Comparison of ENCODE assay signal across 26 mouse cellular contexts in genomic region chr2:7640892-7641291, GRCm38 (mm10).
DNase-seq lines count a peak whose midpoint lies in the region; ATAC-seq lines count a peak whose summit lies in the region.
"Had no signal": no experiment of that assay in that cellular context is flagged by ENCODE, and none has a peak within 500 bp of the region (broad histone marks: within the 10 kb centered on the region; RNA-seq: fewer than 3 reads in every experiment).

No protein-coding gene starts in this region.

- no peaks in the 10 kb centered on the region for H3K27me3 ChIP-seq in hindbrain, embryonic 15.5 days
- H3K27me3 ChIP-seq in hindbrain, embryonic 12.5 days = no peaks in the 10 kb centered on the region
- no peaks in the 10 kb centered on the region for H3K27me3 ChIP-seq in neural tube, embryonic 14.5 days (ENCODE audit: control insufficient read depth, insufficient read depth, low read length)
- H3K27me3 ChIP-seq in neural tube, embryonic 15.5 days (replicated peaks) = no peaks in the 10 kb centered on the region
- H3K27me3 ChIP-seq in forebrain, embryonic 15.5 days = no peaks in the 10 kb centered on the region
- H3K27me3 ChIP-seq: heart, embryonic 13.5 days; liver, embryonic 15.5 days; lung, embryonic 15.5 days; neural tube, embryonic 12.5 days had no signal

- H3K27ac ChIP-seq in hindbrain, embryonic 15.5 days (replicated peaks) = no peak overlapping the region
- no peak overlapping the region for H3K27ac ChIP-seq in hindbrain, embryonic 12.5 days
- no peak overlapping the region for H3K27ac ChIP-seq in neural tube, embryonic 14.5 days (ENCODE audit: low read depth, low read length)
- H3K27ac ChIP-seq in neural tube, embryonic 15.5 days (replicated peaks) = no peak overlapping the region
- peak overlapping the region; percentile 53 for H3K27ac ChIP-seq in forebrain, embryonic 15.5 days (replicated peaks)
- H3K27ac ChIP-seq: heart, embryonic 13.5 days; liver, embryonic 15.5 days; lung, embryonic 15.5 days; neural tube, embryonic 12.5 days had no signal

- no peaks in the 10 kb centered on the region for H3K4me1 ChIP-seq in hindbrain, embryonic 15.5 days (replicated peaks)
- H3K4me1 ChIP-seq in hindbrain, embryonic 12.5 days = peaks cover 4% of the 10 kb centered on the region; the same call in 1 of the 2 replicates
- no peaks in the 10 kb centered on the region for H3K4me1 ChIP-seq in neural tube, embryonic 14.5 days (ENCODE audit: control insufficient read depth, insufficient read depth, low read length)
- H3K4me1 ChIP-seq in neural tube, embryonic 15.5 days = 0 out of 2 replicates have a peak, but pooled peaks cover 3% of the 10 kb centered on the region
- peaks cover 6% of the 10 kb centered on the region for H3K4me1 ChIP-seq in forebrain, embryonic 15.5 days
- H3K4me1 ChIP-seq: liver, embryonic 15.5 days; lung, embryonic 15.5 days; neural tube, embryonic 12.5 days had no signal

- peak; percentile 30; the same call in 1 of the 2 replicates for ATAC-seq in hindbrain, embryonic 15.5 days (ENCODE audit: low FRiP score, low read depth)
- ATAC-seq in hindbrain, embryonic 12.5 days (ENCODE audit: low FRiP score) = no peak; the same call in 1 of the 2 replicates
- peak; percentile 38 for ATAC-seq in neural tube, embryonic 14.5 days (ENCODE audit: low read depth)
- no peak for ATAC-seq in neural tube, embryonic 15.5 days (ENCODE audit: low FRiP score)
- peak; percentile 90 for ATAC-seq in forebrain, embryonic 15.5 days (replicated peaks)
- no peak for ATAC-seq in CD4-positive, CD25-positive, alpha-beta regulatory T cell, adult 4 months
- ATAC-seq: hindbrain, embryonic 16.5 days; midbrain, embryonic 16.5 days had no signal

- H3K9me3 ChIP-seq in hindbrain, embryonic 15.5 days = no peaks in the 10 kb centered on the region
- no peaks in the 10 kb centered on the region for H3K9me3 ChIP-seq in hindbrain, embryonic 12.5 days (replicated peaks)
- no peaks in the 10 kb centered on the region for H3K9me3 ChIP-seq in neural tube, embryonic 14.5 days (ENCODE audit: control insufficient read depth, low read length)
- no peaks in the 10 kb centered on the region for H3K9me3 ChIP-seq in neural tube, embryonic 15.5 days (replicated peaks)
- no peaks in the 10 kb centered on the region for H3K9me3 ChIP-seq in forebrain, embryonic 15.5 days
- H3K9me3 ChIP-seq: heart, embryonic 13.5 days; liver, embryonic 15.5 days; lung, embryonic 15.5 days; neural tube, embryonic 12.5 days had no signal

- no peak overlapping the region for H3K9ac ChIP-seq in hindbrain, embryonic 15.5 days
- no peak overlapping the region for H3K9ac ChIP-seq in hindbrain, embryonic 12.5 days
- no peak overlapping the region for H3K9ac ChIP-seq in neural tube, embryonic 14.5 days (replicated peaks; ENCODE audit: low read depth, low read length)
- no peak overlapping the region for H3K9ac ChIP-seq in neural tube, embryonic 15.5 days (replicated peaks)
- no peak overlapping the region for H3K9ac ChIP-seq in forebrain, embryonic 15.5 days (replicated peaks)
- H3K9ac ChIP-seq: heart, embryonic 13.5 days; liver, embryonic 15.5 days; lung, embryonic 15.5 days; neural tube, embryonic 12.5 days had no signal

- H3K36me3 ChIP-seq in hindbrain, embryonic 15.5 days = no peaks in the 10 kb centered on the region
- no peaks in the 10 kb centered on the region for H3K36me3 ChIP-seq in hindbrain, embryonic 12.5 days
- no peaks in the 10 kb centered on the region for H3K36me3 ChIP-seq in neural tube, embryonic 14.5 days (ENCODE audit: control insufficient read depth, insufficient read depth, low read length)
- H3K36me3 ChIP-seq in neural tube, embryonic 15.5 days = no peaks in the 10 kb centered on the region
- no peaks in the 10 kb centered on the region for H3K36me3 ChIP-seq in forebrain, embryonic 15.5 days
- H3K36me3 ChIP-seq: heart, embryonic 13.5 days; liver, embryonic 15.5 days; lung, embryonic 15.5 days; neural tube, embryonic 12.5 days had no signal

- no peak for DNase-seq in lung, postnatal 4 days
- DNase-seq: adrenal gland, postnatal 36 days; cerebellum, adult 9-10 months; cerebellum, postnatal 36 days; gastrocnemius, postnatal 10 days; heart, postnatal 10 days; kidney, adult 2 months; kidney, postnatal 36 days; left cerebral cortex, postnatal 4 days; liver; retina, postnatal 1 day; right cerebral cortex, postnatal 14 days; thymus, postnatal 4 days had no signal

- no peak overlapping the region for H3K4me3 ChIP-seq in hindbrain, embryonic 15.5 days
- no peak overlapping the region for H3K4me3 ChIP-seq in hindbrain, embryonic 12.5 days
- H3K4me3 ChIP-seq in neural tube, embryonic 14.5 days (ENCODE audit: low read depth, low read length) = no peak overlapping the region
- H3K4me3 ChIP-seq in neural tube, embryonic 15.5 days (replicated peaks) = no peak overlapping the region
- no peak overlapping the region for H3K4me3 ChIP-seq in forebrain, embryonic 15.5 days
- H3K4me3 ChIP-seq: heart, embryonic 13.5 days; liver, embryonic 15.5 days; lung, embryonic 15.5 days; myocyte; neural tube, embryonic 12.5 days had no signal

- H3K4me2 ChIP-seq in hindbrain, embryonic 15.5 days = no peak overlapping the region
- no peak overlapping the region for H3K4me2 ChIP-seq in hindbrain, embryonic 12.5 days (replicated peaks)
- H3K4me2 ChIP-seq in neural tube, embryonic 14.5 days (ENCODE audit: low read depth, low read length) = no peak overlapping the region
- no peak overlapping the region for H3K4me2 ChIP-seq in neural tube, embryonic 15.5 days
- no peak overlapping the region for H3K4me2 ChIP-seq in forebrain, embryonic 15.5 days (replicated peaks)
- H3K4me2 ChIP-seq: heart, embryonic 13.5 days; liver, embryonic 15.5 days; lung, embryonic 15.5 days; neural tube, embryonic 12.5 days had no signal

- WGBS in hindbrain, embryonic 15.5 days = 65% methylated on average over 6 of the region's 6 CpGs
- 71% methylated on average over 6 of the region's 6 CpGs for WGBS in hindbrain, embryonic 12.5 days
- WGBS in neural tube, embryonic 14.5 days = 52% methylated on average over 6 of the region's 6 CpGs
- WGBS in neural tube, embryonic 15.5 days = 50% methylated on average over 6 of the region's 6 CpGs
- 40% methylated on average over 6 of the region's 6 CpGs for WGBS in forebrain, embryonic 15.5 days

Comparison
In these comparisons a context has a peak if more than half of its experiments do, and no peak if none do; other contexts are left out.
1. ATAC-seq: peak in hindbrain, embryonic 15.5 days (single experiment), neural tube, embryonic 14.5 days (single experiment) and forebrain, embryonic 15.5 days (single experiment); none in hindbrain, embryonic 12.5 days (single experiment), neural tube, embryonic 15.5 days (single experiment) and CD4-positive, CD25-positive, alpha-beta regulatory T cell, adult 4 months (single experiment).